Mouse (Mus musculus) forebrain, postnatal 0 days (tissue): ENCODE data around the gene Zcchc17. TPM values are rescaled to one million over a fixed set of nuclear protein-coding genes. Genes with fewer than 3 reads are reported as not detected.

Experiments
- ATAC-seq: fragments of 200-750 bp; cut with Nextera tagmentation; 2 replicates; pipeline ENCODE4 v1.8.0; 2017; ENCODE audit warnings: mild to moderate bottlenecking, moderate library complexity
- DNase-seq: peaks from one replicate; pipeline ENCODE4 v3.0.0-alpha.2; 2015
- H3K27ac ChIP-seq: fragments of 300-500 bp; sonication (generic); 2 replicates; pipeline ENCODE4 v1.5.1; 2014; ENCODE audit warnings: low read depth, mild to moderate bottlenecking, antibody characterized with exemption, low read length, moderate library complexity, mixed read lengths
- H3K27me3 ChIP-seq: fragments of 300-500 bp; sonication (generic); 2 replicates; pipeline ENCODE4 v1.6.1; 2014; ENCODE audit warnings: mild to moderate bottlenecking, low read length, mixed read lengths; ENCODE audit not compliant: insufficient read depth
- H3K36me3 ChIP-seq: fragments of 300-500 bp; sonication (generic); 2 replicates; pipeline ENCODE4 v1.6.1; 2014; ENCODE audit warnings: mild to moderate bottlenecking, moderate library complexity; ENCODE audit not compliant: insufficient read depth
- H3K4me1 ChIP-seq: fragments of 300-500 bp; sonication (generic); 2 replicates; pipeline ENCODE4 v1.6.1; 2014; ENCODE audit warnings: antibody characterized with exemption; ENCODE audit not compliant: insufficient read depth
- H3K4me2 ChIP-seq: fragments of 300-500 bp; sonication (generic); 2 replicates; pipeline ENCODE4 v1.6.1; 2014; ENCODE audit warnings: low read depth, mild to moderate bottlenecking, moderate library complexity
- H3K4me3 ChIP-seq: fragments of 300-500 bp; sonication (generic); 2 replicates; pipeline ENCODE4 v1.5.1; 2014; ENCODE audit warnings: low read depth, low read length, mixed read lengths
- H3K9ac ChIP-seq: fragments of 300-500 bp; sonication (generic); 2 replicates; pipeline ENCODE4 v1.6.1; 2014; ENCODE audit warnings: mild to moderate bottlenecking
- H3K9me3 ChIP-seq: fragments of 300-500 bp; sonication (generic); 2 replicates; pipeline ENCODE4 v1.6.1; 2016; ENCODE audit warnings: low read length
- CTCF ChIP-seq: sonication (generic); IDR thresholded peaks from 2 replicates; pipeline ENCODE4 v1.5.1; 2016; ENCODE audit warnings: antibody characterized with exemption, control low read depth, low read depth
- WGBS: fragments of 180-500 bp; shearing (Covaris S2); extraction: QIAGEN DNeasy Blood & Tissue Kit; methylation state at CpG from one replicate; pipeline ENCODE4 v1.1.7; 2014; 5-methylcytosine and 5-hydroxymethylcytosine counted together
- polyA plus RNA-seq: library from polyadenylated mRNA; unstranded; fragments of >200 nt; fragmentation: Nextera tagmentation; extraction: Ambion mirVana; gene quantifications from 2 replicates; pipeline ENCODE4 v1.2.1, GENCODE M21; 2015
- total RNA-seq: library from RNA; depleted of rRNA; stranded (reverse); fragments of >200 nt; gene quantifications from 2 replicates; pipeline ENCODE4 v1.2.3, GENCODE M21; 2014

The Zcchc17 gene
- total and polyA plus RNA-seq, 2 experiments from 2014 or later, result 41.3 to 97.8 TPM

- no peak overlapping the region for H3K9ac ChIP-seq
- H3K27ac ChIP-seq, result no peak overlapping the region
- H3K4me1 ChIP-seq, result no peaks in the 10 kb centered on the region
- DNase-seq, result no peak
- H3K27me3 ChIP-seq, result no peaks in the 10 kb centered on the region
- H3K36me3 ChIP-seq, result peaks cover 59% of the 10 kb centered on the region
- H3K4me3 ChIP-seq, result no peak overlapping the region
- H3K4me2 ChIP-seq, result no peak overlapping the region
- no peaks in the 10 kb centered on the region for H3K9me3 ChIP-seq
- no peak for ATAC-seq
- TF ChIP-seq CTCF, result no peak
- 81% methylated on average over 7 of the region's 7 CpGs for WGBS
Measured at GRCm38 (mm10) chr4:130319564-130319963, 40.2 kb downstream of the Zcchc17 start.

GRCm38 (mm10) chr4:130318122-130318521 lies 41.6 kb downstream of the Zcchc17 start:
- TF ChIP-seq CTCF, result no peak
- WGBS, result 72% methylated on average over 3 of the region's 3 CpGs
- DNase-seq (no peak), ATAC-seq (no peak)
- peaks cover 59% of the 10 kb centered on the region for H3K36me3 ChIP-seq
- no peak overlapping the region for H3K27ac ChIP-seq
- H3K9ac ChIP-seq, result no peak overlapping the region
- H3K9me3 ChIP-seq, result no peaks in the 10 kb centered on the region
- no peak overlapping the region for H3K4me3 ChIP-seq
- H3K27me3 ChIP-seq, result no peaks in the 10 kb centered on the region
- H3K4me1 ChIP-seq, result no peaks in the 10 kb centered on the region
- no peak overlapping the region for H3K4me2 ChIP-seq

- no peak overlapping the region for H3K4me2 ChIP-seq
- no peak overlapping the region for H3K4me3 ChIP-seq
- TF ChIP-seq CTCF, result no peak
- H3K27me3 ChIP-seq, result no peaks in the 10 kb centered on the region
- no peaks in the 10 kb centered on the region for H3K4me1 ChIP-seq
- ATAC-seq (no peak), DNase-seq (no peak)
- H3K27ac ChIP-seq, result no peak overlapping the region
- peaks cover 55% of the 10 kb centered on the region for H3K36me3 ChIP-seq
- no peaks in the 10 kb centered on the region for H3K9me3 ChIP-seq
- no peak overlapping the region for H3K9ac ChIP-seq
- 77% methylated on average over 10 of the region's 10 CpGs for WGBS
Measured at GRCm38 (mm10) chr4:130316691-130317090, 43.1 kb downstream of the Zcchc17 start.

GRCm38 (mm10) chr4:130315771-130316527 lies 43.8 kb downstream of the Zcchc17 start:
- no peaks in the 10 kb centered on the region for H3K27me3 ChIP-seq
- H3K9ac ChIP-seq, result no peak overlapping the region
- H3K4me3 ChIP-seq, result no peak overlapping the region
- no peak overlapping the region for H3K27ac ChIP-seq
- H3K9me3 ChIP-seq, result no peaks in the 10 kb centered on the region
- DNase-seq (no peak), ATAC-seq (no peak)
- H3K4me2 ChIP-seq, result no peak overlapping the region
- no peaks in the 10 kb centered on the region for H3K4me1 ChIP-seq
- peaks cover 54% of the 10 kb centered on the region for H3K36me3 ChIP-seq
- no peak for TF ChIP-seq CTCF
- 73% methylated on average over 13 of the region's 13 CpGs for WGBS

DNA sequence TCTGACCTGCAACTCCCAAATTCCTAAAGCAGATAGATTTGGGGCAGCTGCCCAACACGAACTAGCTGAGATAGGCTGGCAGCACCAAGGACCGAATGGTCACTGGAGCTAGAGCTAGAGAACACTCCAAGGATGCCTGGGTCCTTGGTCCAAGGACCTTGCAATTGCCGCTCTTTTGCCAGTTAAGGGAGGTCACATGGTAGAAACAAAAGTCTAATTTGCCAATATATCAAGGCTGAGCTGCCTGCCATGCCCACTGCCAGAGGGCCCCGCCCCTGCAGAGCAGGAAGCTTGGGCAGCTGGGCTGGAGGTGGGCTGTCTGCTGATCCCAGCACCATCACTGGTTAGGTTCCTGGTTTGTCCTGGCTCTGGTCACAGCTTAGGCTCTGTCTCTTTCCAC lies 46.2 kb downstream of the Zcchc17 start:
- H3K4me3 ChIP-seq, result no peak overlapping the region
- no peaks in the 10 kb centered on the region for H3K9me3 ChIP-seq
- 91% methylated on average over 4 of the region's 4 CpGs for WGBS
- no peaks in the 10 kb centered on the region for H3K27me3 ChIP-seq
- peaks cover 46% of the 10 kb centered on the region for H3K36me3 ChIP-seq
- H3K4me1 ChIP-seq, result no peaks in the 10 kb centered on the region
- H3K4me2 ChIP-seq, result no peak overlapping the region
- no peak for TF ChIP-seq CTCF
- H3K9ac ChIP-seq, result no peak overlapping the region
- DNase-seq, result no peak
- no peak for ATAC-seq
- H3K27ac ChIP-seq, result no peak overlapping the region

GRCm38 (mm10) chr4:130312526-130312925 lies 47.2 kb downstream of the Zcchc17 start:
- no peak for TF ChIP-seq CTCF
- H3K4me1 ChIP-seq, result no peaks in the 10 kb centered on the region
- no peak for DNase-seq
- no peaks in the 10 kb centered on the region for H3K27me3 ChIP-seq
- no peak overlapping the region for H3K4me2 ChIP-seq
- 92% methylated on average over 3 of the region's 3 CpGs for WGBS
- H3K9me3 ChIP-seq, result no peaks in the 10 kb centered on the region
- peaks cover 44% of the 10 kb centered on the region for H3K36me3 ChIP-seq
- H3K9ac ChIP-seq, result no peak overlapping the region
- no peak overlapping the region for H3K27ac ChIP-seq
- ATAC-seq, result no peak
- H3K4me3 ChIP-seq, result no peak overlapping the region

- 41% methylated on average over 8 of the region's 8 CpGs for WGBS
- H3K4me2 ChIP-seq, result peak overlapping the region; percentile 93
- no peaks in the 10 kb centered on the region for H3K9me3 ChIP-seq
- ATAC-seq (peak; percentile 11), DNase-seq (no peak)
- peak overlapping the region; percentile 73 for H3K27ac ChIP-seq
- peaks cover 19% of the 10 kb centered on the region for H3K36me3 ChIP-seq
- TF ChIP-seq CTCF, result no peak
- no peaks in the 10 kb centered on the region for H3K4me1 ChIP-seq
- H3K27me3 ChIP-seq, result no peaks in the 10 kb centered on the region
- peak overlapping the region; percentile 57 for H3K4me3 ChIP-seq
- peak overlapping the region; percentile 82 for H3K9ac ChIP-seq
Measured at GRCm38 (mm10) chr4:130309254-130309653, 50.5 kb downstream of the Zcchc17 start.
